Mouse (Mus musculus) right cerebral cortex, adult 2 months (tissue): ENCODE data around the gene Pheta2.
A peak's percentile ranks its signal among the peaks of the same experiment; 100 is the strongest.
"Not testable (repeated sequence)": the region's sequence is repeated elsewhere in the genome, so short reads cannot be mapped to it uniquely, and the experiment has no call there.

Experiments used
- DNase-seq, 2 experiments: peaks; one replicate each; pipeline ENCODE4 v3.0.0; 2021 to 2022; ENCODE audit warnings: low spot score in 2 of 2

The Pheta2 gene

DNA sequence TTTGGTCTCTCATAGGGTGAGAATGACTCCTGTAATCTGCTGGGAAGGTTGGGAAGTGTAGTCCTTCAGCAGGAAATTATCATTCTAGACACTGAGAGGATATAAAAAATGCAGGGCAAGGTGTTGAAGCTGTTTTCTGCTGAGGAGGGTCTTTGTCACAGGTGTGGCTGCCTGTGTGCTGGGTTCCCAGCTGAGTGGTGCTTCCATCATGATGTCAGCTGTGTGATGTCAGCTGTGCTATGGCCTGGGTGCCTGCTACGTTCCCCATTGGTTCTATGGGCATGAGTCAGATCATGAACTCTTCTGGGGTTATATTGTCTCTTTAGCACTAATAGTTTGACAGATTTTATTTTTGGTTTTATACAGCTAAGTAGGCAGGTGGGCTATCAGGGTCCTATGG is 30.1 kb downstream of the Pheta2 start:
- no peak for DNase-seq

DNA sequence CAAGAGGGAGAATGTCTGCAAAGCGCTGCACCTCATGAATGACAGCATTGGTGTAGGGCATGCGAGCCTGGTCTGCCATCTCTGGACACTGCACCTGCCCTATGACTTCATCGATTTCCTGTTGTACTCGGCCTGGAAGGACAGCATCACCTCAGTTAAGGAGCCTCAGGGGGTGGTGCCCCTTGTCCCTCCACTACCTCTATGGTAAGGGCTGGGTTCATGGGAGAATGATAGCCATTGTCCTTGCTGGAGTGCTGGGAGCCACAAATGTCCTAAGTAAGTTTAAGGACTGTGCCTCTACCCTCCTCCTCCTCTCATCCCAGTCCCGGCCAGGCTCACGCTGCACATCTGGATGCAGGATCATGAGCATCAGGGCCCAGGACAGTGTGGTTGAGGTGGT is 33.7 kb downstream of the Pheta2 start:
- no peak for DNase-seq

GRCm38 (mm10) chr15:82372991-82373390 is 34.2 kb downstream of the Pheta2 start:
- no peak for DNase-seq

DNA sequence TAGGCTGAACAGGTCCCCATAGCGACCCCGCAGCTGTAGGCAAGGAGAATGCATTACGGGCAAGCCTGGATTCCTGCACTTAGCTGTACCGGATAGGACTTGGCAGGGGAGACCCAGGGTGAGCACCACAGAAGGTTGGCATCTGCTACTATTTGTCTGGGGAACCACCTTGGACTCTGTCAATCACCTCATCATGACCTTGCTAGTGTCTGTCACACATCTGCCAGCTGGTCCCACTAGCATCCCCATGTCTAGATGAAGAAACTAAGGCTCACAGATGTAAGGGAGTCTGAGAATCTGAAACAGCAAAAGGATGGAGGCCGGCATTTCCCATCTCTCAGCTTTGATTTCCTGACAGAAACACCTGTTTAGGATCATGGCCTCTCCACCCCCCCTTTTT is 35.7 kb downstream of the Pheta2 start:
- no peak for DNase-seq

- no peak for DNase-seq
Measured at GRCm38 (mm10) chr15:82375855-82376254, 37.1 kb downstream of the Pheta2 start.

- peak; percentile 37 to 54 for DNase-seq
Measured at GRCm38 (mm10) chr15:82376393-82377138, 37.8 kb downstream of the Pheta2 start.

DNA sequence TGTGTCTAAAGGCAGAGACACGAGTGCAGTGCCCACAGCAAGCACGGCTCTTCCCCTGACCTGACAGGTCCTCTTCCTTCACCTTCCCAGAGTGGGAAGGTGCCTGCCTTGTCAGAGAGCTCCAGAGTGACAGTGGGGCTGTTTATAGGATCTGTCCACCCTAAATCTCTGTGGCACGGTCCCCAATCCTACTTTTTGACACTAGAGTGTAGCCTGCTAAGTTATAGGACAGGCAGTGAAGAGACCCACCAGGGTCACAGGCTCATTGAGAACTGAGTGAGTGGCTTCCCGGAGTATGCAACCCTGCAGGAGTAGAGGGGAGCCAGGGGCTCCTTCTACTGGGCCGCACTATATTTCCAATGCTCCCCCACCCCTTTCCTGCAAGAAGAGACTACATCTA is 39.0 kb downstream of the Pheta2 start:
- DNase-seq: no peak

DNA sequence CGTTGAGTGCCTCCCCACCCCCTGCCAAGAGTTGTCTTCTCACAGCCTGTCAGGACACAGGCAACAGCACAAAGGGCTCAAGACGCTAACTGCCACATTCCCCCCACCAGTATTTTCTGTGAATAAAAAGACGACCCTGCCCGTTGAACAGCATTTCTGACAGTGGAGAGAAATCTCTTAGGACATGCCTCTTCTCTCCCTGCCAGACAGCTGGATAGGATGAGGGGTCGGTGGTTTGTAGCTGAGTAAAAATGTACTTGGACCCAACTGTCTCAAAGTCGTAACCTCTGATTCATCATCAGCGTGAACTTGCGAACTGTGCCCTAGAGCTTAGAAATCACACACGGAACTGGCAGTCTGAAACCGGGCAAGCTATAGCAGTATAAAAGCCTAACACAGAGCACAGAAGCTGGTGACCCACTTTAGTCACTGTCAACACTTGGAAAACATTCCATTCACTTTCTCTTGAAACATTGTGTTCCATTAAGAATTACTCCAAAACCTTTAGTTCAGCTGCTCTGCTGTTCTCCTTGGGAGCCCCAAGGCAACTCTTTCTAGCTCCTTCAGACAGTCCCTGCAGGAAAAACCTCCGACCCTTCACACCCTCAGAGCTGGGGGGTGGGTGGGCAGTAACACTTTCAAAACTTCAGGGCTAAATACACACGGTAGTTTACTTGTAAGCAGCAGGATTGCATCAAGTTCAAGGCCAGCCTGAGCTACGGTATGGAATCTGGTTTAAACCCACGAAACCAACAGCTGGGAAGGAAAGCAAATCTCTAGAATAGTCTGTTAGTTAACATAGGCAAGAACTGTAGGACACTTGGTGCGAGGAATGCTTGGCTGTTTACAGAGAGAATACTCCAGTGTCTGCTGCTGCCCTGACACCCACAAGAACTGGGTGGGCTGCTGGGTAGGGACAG is 39.8 kb downstream of the Pheta2 start:
- no peak for DNase-seq

DNA sequence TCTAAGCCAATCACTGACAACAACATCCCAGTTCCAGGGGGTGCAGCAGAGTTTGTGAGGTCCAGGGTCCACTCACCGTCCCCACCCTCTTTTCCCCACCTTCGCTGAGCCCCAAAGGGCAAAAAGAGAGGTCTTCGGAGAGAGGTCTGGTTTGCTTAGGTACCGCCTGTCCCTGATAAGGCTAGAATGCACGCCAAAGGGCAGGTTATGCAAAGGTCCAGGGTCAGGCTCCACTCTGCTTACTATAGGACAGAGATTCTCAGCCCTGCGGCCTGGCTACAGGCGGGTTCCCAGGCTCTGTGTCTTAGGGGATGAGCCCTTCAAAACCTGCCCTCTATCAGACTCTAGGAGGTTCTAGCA is 40.7 kb downstream of the Pheta2 start:
- no peak for DNase-seq

DNA sequence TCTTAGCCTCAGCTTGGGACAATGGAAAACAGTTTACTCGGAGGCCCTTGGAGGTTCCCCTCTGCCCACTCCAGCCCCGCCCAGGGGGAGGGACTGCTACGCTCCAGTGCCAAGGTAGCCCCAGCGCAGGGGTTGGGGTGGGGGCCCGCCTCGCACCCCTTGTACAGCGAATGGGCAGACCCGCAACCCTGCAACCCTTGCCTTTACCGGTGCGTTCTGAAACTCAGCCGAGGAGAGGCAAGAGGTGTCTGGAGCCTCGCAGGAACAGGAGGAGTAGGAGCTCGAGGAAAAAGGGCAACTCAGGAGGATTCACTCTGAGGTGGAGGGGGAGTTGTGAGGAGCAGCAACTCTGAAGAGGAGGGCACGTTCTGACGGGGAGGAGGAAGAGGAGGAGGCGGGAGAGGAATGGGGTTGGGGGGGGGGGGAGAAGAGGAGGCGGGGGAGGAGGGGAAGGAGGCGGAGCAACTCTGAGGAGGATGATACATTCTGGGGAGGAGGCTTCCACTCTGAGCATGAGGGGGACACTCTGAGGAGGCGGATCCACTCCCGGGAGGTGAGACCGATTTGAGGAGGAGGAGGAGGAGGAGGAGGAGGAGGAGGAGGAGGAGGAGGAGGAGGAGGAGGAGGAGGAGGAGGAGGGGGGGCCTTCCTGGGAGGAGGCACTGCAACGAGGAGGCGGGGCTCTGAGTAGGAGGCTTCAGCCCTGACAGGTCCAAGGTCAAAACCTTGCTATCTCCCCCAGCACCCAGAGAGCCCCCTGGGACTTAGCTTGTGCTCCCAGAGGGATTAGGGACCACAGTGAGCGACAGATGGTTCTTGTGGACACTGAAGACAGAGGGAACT is 41.4 kb downstream of the Pheta2 start, which contains the start of gene Cyp2d22:
Gene Cyp2d22 (minus strand): TSS at position 390 of the 843 bp plus-strand sequence.
- DNase-seq: peak; percentile 16 to 19

DNA sequence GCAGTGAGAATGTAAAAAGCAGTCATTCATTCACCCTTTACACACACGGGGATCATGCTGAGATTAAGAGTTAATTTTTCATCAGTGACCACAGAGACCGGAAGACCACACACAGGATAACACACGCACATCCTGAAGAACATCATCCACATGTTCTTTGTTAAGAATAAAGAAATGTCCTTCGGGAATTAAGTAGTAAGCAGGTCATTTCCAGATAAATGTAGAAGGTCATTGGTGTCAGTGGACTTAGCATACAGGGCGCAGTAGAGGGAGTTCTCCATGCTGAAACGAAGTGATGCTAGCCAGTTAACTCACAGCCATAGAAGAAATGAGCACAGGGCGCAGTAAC is 41.9 kb downstream of the Pheta2 start:
- no peak for DNase-seq

GRCm38 (mm10) chr15:82382441-82382840 is 43.7 kb downstream of the Pheta2 start:
- no peak for DNase-seq

- no peak for DNase-seq
Measured at GRCm38 (mm10) chr15:82385729-82386128, 47.0 kb downstream of the Pheta2 start.

DNA sequence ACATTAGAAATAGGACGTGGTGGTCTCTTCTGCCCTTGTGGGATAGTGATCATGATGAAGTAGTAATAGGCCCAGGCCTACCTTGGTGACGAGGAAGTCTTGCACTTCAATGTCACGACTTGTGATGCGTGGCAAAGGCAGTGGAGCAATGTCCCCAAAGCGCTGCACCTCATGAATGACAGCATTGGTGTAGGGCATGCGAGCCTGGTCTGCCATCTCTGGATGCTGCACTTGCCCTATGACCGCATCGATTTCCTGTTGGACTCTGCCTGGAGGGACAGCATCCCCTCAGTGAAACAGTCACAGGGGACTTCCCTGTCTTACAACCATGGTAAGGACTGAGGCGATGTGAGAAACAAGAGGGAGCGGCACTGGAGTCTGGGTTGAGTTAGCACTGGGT is 51.2 kb downstream of the Pheta2 start:
- DNase-seq: not testable (repeated sequence)

DNA sequence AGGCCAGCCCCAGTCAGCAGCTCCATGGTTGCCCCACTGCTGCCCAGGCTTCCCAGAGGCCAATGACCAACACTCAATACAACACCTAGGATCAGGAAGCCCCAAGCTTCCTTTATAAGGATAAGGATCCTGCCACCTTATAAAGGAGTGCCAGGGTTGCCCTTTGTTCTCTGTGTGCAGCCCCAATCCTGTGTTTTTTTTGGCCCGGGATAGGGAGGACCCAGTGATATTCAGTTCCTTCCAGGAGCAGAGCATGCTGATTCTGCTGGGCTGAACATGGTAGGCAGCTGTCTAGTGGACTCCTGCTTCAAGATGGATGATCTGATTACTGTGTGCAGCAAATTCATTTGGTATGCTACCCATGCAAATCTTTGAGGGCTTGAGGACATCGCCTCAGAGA is 55.2 kb downstream of the Pheta2 start, which contains the start of gene Cyp2d11:
Gene Cyp2d11 (minus strand): TSS at position 101 of the 400 bp plus-strand sequence.
- not testable (repeated sequence) for DNase-seq
